Mouse (Mus musculus) heart, adult 11 months (tissue): Measurements from ENCODE around the gene Prelid1.

Source experiments
- DNase-seq: peaks from one replicate; pipeline ENCODE4 v3.0.0; 2022

Gene Prelid1

DNA sequence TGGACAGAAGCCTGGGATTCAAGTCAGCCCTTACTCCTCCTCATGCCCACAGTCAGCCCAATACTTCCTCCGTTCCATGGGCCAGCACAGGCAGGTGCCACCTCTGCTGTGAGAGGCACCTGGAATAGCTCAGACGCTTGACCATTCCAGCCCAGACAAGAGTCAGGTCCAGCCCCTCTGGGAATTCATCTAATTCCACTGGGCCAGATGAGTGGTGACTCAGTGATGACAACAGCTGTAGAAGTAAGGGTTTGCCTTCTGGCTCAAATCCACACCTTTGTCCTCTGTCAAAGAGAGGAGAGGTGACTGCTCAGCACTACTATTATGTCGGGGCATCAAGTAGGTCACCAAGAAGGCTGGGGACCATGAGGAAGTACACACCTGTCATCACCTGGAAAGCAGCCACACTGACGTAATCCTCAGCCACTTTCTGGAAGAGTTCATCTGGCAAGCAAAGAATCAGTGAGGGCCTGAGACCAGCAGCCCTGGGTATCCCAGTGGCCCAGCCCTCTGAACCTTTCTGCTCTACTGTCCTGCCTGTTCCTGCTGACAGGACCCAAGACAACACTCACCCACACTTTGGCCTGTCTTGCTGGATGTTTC lies at the start of gene Prelid1:
Prelid1 (plus strand) TSS at position 570 of the 603 bp plus-strand sequence.
- peak; percentile 90 for DNase-seq

DNA sequence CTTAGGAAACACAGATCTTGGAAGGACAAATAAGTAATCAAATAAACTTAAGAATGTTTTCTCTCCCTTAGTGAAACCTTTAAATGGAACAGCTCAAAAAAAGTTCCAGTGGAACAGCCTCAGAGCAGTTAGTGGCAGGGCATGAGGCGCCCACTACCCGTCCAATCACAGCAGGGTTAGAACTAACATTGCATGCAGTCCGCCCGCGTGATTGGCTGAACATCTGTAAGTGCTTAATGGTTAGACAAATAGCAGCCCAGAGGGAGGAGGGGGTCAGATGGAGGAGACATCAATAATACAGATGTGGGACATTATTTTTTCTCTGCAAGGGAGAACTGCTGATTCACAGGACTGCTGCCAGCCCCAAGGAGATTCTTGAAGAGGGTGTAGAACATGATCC lies 43.1 kb upstream of the Prelid1 start:
- DNase-seq, result no peak

GRCm38 (mm10) chr13:55277646-55278045 lies 42.7 kb upstream of the Prelid1 start:
- DNase-seq, result no peak

DNA sequence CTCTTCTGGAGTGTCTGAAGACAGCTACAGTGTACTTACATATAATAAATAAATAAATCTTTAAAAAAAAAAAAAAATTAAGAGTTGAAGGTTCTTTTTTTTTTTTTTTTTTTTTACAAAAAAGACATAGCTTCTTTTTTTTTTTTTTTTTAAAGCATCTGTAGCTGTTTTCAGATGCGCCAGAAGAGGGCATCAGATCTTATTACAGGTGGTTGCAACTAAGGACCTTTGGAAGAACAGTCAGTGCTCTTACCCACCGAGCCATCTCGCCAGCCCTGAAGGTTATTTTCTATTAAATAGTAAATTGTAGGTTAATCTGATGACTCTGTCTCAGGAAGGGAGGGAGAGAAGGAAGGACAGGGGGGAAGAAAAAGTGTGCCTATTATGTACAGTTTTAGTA lies 31.4 kb upstream of the Prelid1 start:
- peak; percentile 65 for DNase-seq

DNA sequence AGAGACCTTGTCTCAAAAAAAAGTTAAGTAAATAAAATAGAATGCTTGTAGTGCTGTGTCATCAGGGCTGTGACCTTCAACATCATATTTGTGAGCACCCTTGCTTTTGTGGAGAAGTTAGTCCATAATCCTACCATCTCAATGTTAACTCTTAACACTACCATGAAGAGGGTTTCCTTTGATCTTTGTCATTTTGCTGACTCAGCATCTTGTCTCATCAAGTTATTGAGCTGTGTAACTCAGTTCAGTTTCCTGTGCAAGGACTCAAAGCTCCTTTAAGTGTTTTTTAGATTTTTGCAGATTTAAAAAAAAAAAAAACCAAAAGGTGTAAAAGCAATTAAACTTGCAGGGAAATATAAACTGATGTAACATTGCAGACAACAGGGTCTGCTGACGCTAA lies 23.5 kb upstream of the Prelid1 start:
- DNase-seq, result no peak

DNA sequence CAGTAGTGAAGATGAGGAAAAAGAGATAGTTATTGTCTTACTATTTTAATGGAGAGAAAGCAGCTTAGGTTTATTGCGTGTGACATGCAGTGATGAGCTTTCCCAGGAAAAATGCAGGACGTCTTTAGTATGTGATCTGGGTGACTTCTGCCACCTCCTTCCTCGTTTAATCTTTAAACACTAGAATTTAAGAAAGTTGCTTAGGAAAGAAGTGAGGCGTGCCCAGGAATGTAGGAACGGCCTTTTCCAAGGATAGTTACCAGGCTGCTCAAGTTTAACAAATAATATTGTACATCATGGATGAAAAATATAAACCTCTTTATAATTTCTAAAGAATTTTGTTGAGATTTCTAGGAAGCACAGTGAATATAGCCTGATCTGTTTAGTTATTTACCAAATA lies 19.4 kb upstream of the Prelid1 start:
- DNase-seq, result peak; percentile 52

GRCm38 (mm10) chr13:55312028-55312630 lies 8.2 kb upstream of the Prelid1 start:
- DNase-seq, result peak; percentile 90

GRCm38 (mm10) chr13:55313051-55313450 lies 7.2 kb upstream of the Prelid1 start:
- peak; percentile 92 for DNase-seq

GRCm38 (mm10) chr13:55314891-55315412 lies 5.3 kb upstream of the Prelid1 start:
- DNase-seq, result no peak

- DNase-seq, result no peak
These were observed 1.9 kb upstream of the Prelid1 start for GRCm38 (mm10) chr13:55318351-55318750.

GRCm38 (mm10) chr13:55321434-55322129 lies 1.3 kb downstream of the Prelid1 start, which contains the start of gene Rab24:
TSS of gene Rab24 (minus strand) at chr13:55321946.
- peak; percentile 99 for DNase-seq

DNA sequence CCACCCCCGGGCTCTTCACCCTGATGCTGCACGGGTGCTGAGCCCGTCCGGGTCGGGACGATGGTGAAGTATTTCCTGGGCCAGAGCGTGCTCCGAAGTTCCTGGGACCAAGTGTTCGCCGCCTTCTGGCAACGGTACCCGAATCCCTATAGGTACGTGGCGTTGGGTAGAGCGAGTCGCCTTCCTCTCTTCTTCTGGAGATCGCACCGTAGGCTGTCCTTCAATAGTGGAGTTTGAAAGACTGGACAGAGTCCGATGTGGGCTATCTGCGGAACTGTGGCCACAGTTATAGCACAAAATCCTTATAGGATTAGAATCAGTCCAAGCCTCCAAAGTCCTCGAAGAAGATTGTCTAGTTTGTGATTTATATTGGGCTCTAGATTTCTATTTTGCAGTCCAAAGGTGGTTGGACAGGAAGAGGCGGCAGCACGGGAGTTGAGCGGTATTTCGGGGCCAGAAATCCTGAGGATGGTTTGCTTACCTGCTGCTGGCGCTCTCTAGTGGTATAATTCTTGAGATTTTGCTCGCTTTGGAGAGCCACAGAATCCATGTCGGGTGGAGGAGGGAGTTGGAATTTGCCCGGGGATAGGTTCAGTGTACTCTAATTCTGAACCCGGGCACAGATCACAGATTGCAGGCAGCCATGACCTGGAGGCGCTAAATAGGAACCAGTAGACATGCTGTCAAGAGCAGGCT lies 2.0 kb downstream of the Prelid1 start:
- DNase-seq, result peak; percentile 91

GRCm38 (mm10) chr13:55325596-55325995 lies 5.3 kb downstream of the Prelid1 start:
- no peak for DNase-seq

GRCm38 (mm10) chr13:55327169-55327568 lies 6.9 kb downstream of the Prelid1 start:
- no peak for DNase-seq

- DNase-seq, result peak; percentile 98
These were observed 7.3 kb downstream of the Prelid1 start for GRCm38 (mm10) chr13:55327633-55328032.

DNA sequence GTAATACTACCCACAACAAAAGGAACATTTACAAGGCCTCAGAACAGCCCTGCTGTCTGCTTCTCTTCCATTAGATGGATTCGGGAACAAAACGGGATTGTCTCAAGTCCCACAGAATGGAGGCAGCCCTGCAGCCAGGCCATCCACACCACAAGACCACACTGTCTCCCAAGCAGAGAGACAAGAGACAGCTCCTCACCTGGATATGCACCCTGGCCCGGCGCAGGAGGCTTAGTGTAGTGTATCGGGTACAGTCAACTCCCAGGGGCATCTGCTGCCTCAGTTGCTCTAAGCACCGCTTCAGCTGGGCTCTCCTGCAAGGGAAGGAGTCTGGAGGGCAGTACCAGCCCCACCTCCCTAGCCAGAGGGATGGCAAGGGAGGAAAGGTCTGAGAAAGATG lies 7.9 kb downstream of the Prelid1 start:
- no peak for DNase-seq

DNA sequence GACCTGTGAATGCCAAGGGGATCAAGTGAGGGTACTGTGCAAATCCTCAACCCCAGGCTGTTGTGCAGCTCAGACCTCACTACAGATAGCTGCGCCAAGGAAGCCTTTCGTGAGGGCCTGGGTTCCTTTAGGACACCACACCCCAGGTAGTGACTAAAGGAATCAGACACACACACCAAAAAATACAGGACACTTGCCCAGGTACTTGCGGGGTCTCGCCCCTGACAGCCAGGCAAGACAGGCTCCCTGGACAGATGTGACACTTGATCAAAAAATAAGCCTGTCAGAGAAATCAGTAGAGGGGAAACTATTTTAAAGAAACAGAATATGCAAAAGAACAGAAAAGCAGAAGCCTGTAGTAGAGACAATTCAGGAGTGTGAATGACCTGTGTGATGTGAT lies 8.3 kb downstream of the Prelid1 start:
- no peak for DNase-seq

- no peak for DNase-seq
These were observed 8.9 kb downstream of the Prelid1 start for GRCm38 (mm10) chr13:55329109-55329682.

DNA sequence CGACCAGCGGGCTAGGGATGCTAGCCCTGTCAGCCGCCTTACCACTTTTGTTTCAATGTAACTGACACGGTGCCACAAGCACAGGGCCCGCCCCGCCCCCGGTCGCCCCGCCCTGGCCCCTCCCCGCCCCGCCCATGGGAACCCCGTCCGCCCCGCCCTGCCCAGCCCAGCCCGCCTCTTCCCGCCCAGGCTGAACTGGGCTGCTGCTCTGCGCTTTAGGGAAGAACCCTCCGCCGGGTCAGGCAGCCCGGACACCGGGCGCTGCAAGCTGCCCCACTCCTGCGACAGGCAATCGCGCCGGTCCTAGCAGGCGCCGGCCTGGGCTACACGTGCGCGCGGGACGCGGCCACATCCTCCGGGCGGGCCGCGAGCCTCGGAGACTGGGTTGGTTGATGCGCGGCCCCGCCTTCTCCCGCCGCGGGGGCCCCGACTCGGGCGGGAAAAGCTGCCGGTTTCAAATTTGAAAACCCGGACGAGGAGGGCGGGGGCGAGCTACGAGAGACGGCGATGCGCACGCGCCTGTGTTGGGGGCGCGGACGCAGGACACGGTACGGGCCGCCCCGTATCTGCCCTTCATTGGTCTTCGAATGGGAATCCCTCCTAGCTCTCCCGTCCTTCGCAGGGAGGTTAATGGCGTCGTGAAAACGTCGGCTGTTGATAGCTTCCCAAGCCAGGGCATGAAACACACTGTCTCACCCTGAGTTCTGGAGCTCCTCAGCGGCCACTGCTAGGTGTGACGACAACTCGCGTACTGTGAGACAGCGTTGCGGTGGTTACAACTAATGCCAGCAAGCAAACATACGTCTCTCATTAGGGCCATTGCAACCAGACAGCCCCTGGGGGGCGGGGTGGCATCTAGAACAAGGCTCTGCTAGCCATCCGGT lies 9.6 kb downstream of the Prelid1 start, which contains the start of gene Mxd3:
Mxd3 (minus strand) TSS at position 141 of the 884 bp plus-strand sequence.
- DNase-seq, result peak; percentile 99

GRCm38 (mm10) chr13:55330567-55331400 lies 10.5 kb downstream of the Prelid1 start:
- DNase-seq, result no peak

GRCm38 (mm10) chr13:55332331-55332730 lies 12.0 kb downstream of the Prelid1 start:
- no peak for DNase-seq
